Mouse (Mus musculus): ENCODE results near the gene Trat1. TPM values are rescaled to one million over a fixed set of nuclear protein-coding genes. Genes with fewer than 3 reads are reported as not detected.

Gene Trat1
- 1.4 TPM for polyA plus RNA-seq (2014; fragmentation: Illumina TruSeq; extraction: RNeasy Lipid Tissue Mini Kit (QIAGEN cat#74804); ENCODE audit: low replicate concordance)

DNA sequence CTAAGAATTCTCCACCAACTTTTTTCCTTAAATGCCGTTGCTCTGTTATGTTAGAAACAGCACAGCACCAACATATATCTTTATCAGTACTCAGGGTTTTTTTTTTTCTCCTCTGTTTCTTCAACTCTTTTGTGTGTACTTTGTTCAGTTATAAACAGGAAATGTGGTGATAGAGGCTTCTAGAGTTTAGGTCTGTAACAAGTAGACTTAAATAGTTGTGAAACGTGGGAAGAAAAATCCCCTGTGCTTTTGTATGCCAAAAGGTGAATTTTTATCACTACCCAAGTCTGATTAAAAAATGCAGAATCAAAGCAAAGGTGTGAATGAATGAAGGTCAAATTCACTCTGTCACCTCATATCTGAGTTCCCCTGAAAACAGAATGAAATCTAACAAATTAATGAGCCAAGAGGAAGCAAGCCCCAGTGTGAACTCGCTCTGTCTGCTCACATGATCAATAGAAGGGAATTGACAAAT, at the start of gene Trat1:
TSS of gene Trat1 (minus strand) at position 51 of the 475 bp plus-strand sequence.

DNA sequence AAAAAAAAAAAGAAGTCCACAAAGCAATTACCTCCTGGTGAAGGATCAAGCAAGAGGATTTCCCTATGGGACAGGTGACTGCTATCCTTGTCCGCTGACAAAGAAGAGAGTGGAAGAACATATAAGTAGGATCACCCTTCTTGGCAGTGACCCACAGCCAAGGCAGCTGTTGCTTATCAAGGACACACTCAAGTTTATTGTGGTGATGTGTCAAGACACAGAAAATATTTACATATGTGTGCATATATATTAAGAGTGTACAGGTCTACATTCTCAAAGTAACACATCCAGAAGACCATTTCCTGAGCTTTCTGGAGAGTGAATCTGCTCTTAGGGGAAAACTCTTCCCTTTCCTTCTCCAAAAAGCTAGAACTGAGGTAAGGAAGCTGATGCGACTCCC, 44.9 kb upstream of the Trat1 start, which contains the start of gene Retnlb:
TSS of gene Retnlb (plus strand) at position 162 of the 400 bp plus-strand sequence.

Other genes with a start within 250 kb of the Trat1 start
- gene Retnlb, start 44.8 kb upstream of the Trat1 start, polyA plus RNA-seq (2014; fragmentation: Illumina TruSeq; extraction: RNeasy Lipid Tissue Mini Kit (QIAGEN cat#74804); ENCODE audit: low replicate concordance), result not detected
- 3.3 TPM for gene Retnla, start 70.5 kb upstream of the Trat1 start, polyA plus RNA-seq (2014; fragmentation: Illumina TruSeq; extraction: RNeasy Lipid Tissue Mini Kit (QIAGEN cat#74804); ENCODE audit: low replicate concordance)
- 3.7 TPM for gene Retnlg, start 100.6 kb upstream of the Trat1 start, polyA plus RNA-seq (2014; fragmentation: Illumina TruSeq; extraction: RNeasy Lipid Tissue Mini Kit (QIAGEN cat#74804); ENCODE audit: low replicate concordance)
- gene Dzip3, start 222.1 kb upstream of the Trat1 start, polyA plus RNA-seq (2014; fragmentation: Illumina TruSeq; extraction: RNeasy Lipid Tissue Mini Kit (QIAGEN cat#74804); ENCODE audit: low replicate concordance), result 12.2 TPM
- gene Cip2a, start 222.2 kb upstream of the Trat1 start, polyA plus RNA-seq (2014; fragmentation: Illumina TruSeq; extraction: RNeasy Lipid Tissue Mini Kit (QIAGEN cat#74804); ENCODE audit: low replicate concordance), result 49.7 TPM

All from small intestine, adult 10 weeks (tissue).